Mouse (Mus musculus): Measurements from ENCODE around the gene Gm28363.
"Not testable (repeated sequence)": the region's sequence is repeated elsewhere in the genome, so short reads cannot be mapped to it uniquely, and the experiment has no call there.

Gene Gm28363

DNA sequence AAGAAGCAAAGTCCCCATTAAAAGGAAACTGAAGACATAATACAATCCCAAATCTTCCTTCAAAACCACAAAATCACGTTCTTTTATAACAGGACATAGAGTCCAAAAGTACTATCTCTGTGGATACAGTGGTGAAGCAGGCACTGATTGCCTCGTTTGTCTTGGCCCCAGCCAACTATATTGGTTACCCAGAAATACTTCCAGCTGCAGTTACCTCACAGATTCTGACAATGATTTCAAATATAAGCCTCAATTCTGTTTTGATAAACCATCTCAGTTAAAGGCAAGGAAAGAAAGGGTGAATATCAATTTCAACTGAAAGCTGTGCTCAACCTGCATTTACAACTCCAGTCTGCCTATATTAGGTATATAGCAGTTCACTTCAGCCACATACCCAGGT, at the start of gene Gm28363:
Gene Gm28363 (plus strand): TSS at position 301 of the 400 bp plus-strand sequence.
- DNase-seq, result not testable (repeated sequence)

DNA sequence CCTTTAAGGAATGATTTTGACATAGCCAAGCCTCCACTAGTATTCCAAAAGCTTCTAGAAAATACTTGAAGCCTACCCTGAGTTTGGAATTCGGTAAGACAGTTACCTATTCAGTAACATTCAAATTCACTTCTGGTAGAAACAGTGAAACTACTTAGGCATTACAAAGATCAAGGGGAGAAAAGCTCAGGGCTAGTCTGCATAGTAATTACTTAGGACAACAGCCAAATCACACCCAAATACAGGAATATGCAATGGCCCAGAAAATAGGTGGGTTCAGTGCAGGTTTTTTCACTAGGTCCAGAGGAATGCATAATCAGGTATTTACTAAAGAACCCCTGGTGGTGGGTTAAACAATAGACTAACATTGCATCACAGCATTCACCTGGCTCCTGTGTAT, 46.7 kb upstream of the Gm28363 start:
- not testable (repeated sequence) for DNase-seq

Measured in spleen, adult 18-20 months (tissue).